Mouse (Mus musculus) brain, embryonic 18.5 days (tissue): Measurements from ENCODE around the gene Colq.

ENCODE experiments used
- DNase-seq: peaks from one replicate; pipeline ENCODE4 v3.0.0-alpha.2; 2012; ENCODE audit warnings: low read depth, low spot score

Colq gene

DNA sequence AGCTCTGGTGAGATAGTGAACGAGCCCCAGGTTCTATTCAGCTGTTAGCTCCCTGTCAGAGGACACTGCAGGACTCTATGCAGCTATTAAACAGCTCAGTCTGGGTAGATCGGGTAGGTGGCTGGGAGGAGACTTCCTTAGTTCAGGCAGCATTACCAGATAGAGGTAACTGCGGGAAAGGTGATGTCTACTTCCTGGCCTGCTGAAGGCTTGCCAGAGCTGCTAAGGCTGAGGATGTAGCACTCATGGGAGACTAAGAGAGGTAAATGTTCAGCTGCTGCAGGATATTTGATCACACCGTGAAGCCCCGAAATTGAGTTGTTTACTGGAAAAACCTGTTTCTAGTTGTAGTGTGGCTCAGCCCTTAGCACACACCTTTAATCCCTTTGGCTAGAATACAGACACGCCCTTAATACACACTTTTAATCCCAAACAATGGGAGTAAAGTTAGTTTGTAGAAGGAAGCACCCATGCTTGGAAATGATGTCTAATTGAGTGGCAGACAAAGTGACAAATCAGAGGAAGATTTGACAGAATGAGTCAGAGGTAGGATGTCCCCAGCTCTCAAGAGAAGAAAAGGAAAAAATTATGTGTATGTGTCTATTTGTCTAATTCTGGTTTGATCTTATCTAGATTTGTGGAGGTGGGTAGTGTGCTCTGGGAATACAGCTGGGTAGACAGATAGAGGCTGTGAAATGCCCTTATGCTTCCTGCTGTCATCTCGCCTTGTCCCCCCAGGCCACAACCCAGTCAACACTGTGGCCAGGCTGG lies 65.9 kb downstream of the Colq start:
- DNase-seq: no peak

DNA sequence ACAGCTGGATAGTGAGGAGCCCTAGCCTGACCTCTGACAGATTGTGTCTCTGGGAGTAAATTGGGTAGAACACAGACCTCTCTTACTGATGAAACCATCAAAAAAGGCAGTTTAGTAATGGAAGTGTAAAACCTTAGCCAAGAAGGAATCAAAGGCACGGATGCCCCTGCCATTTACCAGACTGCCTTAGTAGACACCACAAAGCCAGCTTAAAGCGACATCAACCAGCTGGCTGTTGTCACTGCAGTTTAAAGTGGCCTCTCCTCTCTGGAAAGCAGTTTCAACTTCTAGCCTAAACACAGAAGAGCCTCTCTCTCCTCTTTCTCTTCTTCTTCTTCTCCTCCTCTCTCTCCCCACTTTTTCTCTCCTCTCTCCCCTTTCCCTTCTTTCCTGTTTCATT lies 69.8 kb downstream of the Colq start:
- DNase-seq: no peak

DNA sequence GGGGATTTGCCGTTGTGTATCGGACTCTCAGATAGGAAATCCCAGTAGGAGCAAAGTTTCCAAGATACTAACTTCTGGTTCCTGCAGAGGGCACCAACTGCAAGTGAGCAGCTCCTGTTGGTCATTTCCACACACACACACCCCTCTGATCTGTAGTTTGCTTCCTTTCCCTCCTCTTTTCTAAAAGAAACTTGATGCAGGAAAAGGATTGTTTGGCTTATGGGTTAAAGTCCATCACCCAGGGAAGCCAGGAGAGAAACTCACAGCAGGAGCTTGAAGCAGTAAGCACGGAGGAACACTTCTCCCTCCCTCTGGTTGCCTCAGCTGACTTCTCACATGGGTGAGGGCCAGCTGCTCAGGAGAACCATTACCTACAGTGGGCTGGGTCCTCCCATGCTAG lies 72.0 kb downstream of the Colq start:
- DNase-seq: no peak

DNA sequence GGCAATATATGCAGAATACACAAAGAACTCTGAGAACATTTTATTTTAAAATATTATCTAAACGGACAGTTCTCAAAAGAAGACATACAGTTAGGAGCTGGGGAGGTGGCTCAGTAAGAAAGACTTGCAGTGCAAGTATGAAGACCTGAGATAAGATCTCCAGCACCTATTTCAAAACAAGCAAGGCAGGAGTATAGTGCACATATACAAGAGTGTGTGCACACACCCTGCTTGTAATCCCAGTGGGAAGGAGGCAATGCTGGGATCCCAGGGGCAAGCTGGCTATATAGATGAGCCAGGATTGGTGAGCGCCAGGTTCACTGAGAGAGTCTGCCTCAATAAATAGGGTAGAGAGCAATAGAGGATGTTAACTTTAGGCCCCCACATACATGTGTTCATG lies 75.2 kb downstream of the Colq start:
- DNase-seq: no peak

DNA sequence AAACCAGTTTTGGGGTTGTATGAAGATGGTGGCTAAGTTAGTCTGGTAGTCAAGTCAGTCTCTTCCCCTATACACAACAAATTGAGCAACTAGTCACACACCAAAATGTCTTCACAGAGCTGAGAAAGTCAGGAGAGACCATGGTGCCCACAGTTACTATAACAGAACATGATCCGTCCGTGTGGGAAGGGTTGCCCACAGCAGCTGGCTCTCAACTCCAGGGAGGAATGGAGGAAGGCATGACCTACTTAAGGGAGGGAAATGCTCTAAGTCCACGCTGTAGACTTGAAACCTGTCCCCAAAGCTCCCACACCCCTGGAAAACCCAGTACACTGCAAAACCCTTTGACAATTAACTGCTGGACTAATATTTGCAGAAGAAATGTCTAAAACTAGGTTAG lies 80.8 kb downstream of the Colq start:
- DNase-seq: no peak

DNA sequence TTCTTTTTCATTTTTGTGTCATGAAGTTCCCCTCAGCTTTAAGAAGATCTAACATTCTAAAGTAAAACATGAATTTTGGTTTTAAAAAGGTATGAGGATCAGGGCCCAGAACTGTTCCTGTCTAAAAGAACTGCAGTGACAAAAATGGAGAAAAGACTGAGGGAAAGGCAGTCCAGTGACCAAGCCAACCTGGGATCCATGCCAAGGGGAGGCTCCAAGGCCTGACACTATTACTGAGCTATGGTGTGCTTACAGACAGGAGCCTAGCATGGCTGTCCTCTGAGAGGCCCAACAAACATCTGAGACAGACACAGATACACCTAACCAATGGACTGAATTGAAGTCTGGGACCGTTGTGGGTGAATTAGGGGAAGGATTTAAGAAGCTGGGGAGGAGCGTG lies 81.2 kb downstream of the Colq start:
- DNase-seq: no peak

DNA sequence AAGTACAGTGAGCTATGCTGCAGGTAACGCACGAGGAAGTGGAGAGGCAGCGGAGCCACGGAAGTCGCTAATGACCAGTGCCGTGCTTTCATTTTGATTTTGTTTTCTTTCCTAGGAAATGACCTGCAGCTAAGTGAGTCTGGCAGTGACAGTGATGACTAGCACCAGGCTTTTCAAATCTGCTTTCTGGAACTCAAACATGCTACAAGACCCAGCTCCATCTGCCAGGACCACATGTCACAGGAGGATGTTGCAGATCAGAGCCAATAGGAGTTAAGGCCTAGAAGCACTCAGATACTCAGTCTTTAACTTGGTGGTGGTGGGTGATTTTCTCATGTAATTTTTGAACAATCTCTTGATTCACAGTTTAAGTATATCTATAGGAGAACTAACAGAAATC lies 84.7 kb downstream of the Colq start:
- peak; percentile 26 for DNase-seq

DNA sequence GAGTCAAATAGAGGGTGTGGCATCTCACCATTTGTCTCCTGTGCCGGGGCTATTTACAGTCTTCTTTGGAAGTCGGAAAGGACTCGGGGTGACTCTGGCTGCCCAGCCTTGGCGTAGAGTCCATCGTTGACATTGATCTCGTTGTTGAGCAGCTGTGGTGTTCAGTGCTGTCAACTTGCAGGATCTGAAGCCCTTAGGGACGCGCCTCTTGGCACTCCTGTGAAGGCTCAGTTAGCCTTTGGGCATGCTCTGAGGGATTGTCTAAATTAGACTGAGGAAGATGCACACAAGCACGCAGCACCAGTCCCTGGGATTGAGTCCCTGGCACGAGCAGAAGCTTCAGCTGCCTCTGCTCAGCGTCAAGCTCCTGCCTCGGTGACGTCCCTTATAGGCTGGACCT lies 87.7 kb downstream of the Colq start:
- DNase-seq: no peak

DNA sequence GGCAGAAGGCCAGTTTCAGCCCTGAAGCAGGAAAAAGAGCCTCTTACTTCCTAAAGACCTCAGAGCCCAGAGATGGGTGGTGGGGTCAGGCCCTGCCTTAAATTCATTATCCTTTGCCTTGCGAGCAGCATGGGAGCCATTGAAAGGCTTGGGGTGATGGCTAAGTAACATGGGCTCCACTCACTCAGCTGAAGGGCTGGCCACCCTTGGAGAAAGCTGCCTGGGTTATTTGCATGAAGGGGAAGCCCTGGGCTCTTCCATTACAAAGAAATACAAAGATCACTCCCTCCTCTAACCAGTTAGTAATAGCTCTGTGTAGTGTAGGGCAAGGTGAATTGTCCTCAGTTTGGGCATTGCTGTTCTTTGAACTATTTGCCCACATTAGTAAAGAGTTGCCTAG lies 91.6 kb downstream of the Colq start:
- DNase-seq: no peak

DNA sequence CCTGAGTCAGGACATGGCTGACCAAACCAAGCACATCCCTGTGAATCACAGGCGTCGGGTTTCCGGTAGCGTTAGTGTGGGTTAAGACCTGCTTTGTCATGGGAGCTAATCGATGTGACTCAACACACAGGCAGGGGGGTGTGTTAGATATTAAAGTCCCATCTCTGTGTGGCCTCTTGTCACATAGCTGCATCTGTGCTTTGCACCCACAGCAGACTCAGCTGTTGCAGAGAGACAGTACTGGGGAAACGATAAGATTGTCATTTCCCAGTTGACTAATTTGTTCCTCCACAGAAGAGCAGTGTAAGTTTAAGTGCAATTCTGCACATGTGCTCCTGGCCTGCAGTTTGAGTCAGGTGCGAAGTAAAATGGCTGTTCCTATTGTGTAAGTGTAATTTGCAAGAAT lies 94.9 kb downstream of the Colq start:
- DNase-seq: no peak

DNA sequence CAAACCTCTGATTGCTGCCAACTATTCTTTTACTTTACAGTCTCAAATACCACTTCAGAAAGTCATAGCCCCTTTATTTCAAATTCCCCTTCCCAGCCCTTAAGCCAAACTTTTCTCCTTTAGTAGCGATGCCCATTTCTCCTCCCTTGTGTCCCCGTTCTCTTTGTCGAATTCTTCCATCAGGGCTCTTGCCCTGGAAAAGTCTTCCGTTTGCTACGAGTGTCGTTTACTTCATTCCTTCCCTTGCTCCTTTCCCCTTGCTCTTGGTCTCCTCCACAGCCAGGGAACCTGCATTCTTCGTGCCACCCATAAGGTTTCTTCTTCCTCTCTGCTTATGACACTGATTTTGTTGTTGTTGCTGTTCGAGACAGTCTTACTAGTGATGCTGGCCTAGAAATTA lies 95.6 kb downstream of the Colq start:
- DNase-seq: no peak

DNA sequence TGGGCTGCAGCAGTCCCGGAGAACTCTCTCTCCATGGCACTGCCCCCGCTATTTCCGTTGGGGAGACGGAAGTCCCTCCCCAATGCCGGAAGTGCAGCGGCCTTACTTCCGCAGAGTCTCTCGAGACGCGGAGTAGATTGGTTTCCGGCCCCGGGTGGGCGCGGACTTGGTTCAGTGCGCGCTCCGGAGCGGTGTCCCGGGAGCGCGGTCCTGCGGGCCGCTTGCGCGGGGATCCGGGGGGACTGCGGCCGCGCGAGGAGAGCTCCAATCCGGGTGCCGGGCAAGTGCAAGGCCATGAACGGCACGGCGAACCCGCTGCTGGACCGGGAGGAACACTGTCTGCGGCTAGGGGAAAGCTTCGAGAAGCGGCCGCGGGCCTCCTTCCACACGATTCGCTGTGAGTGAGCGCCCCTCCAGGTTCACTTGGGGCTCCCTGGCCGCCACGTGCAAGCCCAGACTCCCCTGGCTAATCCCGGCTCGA lies 96.1 kb downstream of the Colq start, which contains the start of gene Mettl6:
TSS of gene Mettl6 (minus strand) at position 66 of the 481 bp plus-strand sequence.
- DNase-seq: peak; percentile 85

DNA sequence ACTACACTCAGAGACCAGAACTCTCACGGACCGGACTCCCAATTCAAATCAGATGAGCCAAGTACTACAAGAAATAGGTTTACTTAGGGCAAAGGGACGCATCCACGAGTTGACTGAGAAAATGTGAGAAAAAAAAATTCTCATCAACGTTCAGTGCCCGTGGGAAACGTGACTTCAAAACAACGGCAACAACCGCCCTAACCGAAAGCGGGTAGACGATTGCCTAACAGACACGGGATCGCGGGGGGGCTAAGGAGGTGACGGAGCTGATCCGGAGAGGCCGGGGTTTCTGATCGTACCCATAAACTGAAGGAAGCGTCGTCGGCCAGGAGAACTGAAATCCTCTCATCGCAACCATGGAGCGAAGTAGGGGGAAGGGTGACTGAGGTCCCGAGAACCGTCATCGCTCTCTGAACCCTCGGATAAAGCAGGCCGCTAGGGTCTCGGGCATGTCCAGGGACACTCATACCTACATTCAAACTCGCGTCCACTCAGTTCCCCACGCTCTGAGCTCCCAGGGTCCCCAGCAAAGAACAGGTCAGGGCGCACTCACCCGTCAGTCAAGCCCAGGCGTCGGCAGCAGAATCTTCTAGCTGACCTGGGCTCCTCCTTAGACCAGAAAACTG lies 96.7 kb downstream of the Colq start, which contains the start of gene Eaf1:
TSS of gene Eaf1 (plus strand) at position 51 of the 626 bp plus-strand sequence.
- DNase-seq: no peak

DNA sequence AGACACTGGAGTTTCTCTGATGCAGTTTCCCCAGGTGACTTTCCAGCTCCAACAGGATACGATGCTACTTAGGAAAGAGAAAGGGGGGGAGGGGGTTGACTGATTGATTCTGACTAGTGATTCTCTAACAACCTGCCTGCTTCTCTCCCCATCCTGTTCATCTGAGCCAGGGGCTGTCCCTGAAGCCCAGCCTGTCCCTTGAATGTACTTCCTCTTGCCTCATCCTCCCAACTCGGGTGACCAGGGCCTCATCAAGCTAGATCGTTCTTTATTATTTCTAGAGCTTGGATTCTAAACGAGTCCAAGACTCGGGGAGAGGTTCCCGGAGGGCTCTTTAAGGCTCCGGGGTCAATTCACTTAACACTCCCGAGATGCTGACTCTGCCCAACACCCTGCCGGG lies 97.2 kb downstream of the Colq start:
- no peak for DNase-seq

DNA sequence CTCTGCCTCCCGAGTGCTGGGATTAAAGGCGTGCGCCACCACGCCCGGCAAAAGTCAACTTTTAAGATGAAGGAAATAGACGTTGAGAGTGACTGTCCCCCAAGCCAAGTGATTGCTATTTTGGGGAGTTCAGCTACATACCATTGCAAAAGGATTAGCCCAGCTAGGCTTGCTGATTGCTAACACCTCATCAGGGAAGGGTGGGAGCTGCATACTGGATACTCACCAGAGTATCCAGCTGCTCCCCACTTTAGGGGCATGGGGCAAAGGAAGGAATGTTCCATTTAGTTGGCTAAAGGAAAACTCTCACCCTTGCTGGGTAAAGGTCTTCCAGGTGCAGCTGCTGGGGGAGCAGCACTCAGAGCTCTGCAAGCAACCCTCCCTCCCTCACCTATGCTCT lies 103.1 kb downstream of the Colq start:
- DNase-seq: no peak

DNA sequence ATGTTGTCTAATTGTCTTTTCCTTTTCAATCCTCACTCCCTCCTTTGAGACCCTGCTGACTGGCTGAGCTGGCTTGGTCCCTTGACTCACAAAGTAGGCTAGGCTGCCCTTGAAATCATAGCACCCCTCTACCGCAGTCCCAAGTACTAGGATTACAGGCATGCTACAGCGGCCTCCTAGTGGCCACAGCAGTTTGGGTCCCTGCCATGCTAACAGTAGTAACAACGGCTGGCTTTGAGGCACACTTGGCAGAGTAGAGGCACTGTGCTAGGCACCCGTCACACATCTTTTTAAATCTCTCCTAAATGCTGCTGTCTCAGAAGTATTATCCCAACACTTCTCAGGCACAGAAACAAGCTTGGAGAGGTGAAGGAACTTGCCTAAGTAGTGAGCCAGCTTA lies 104.7 kb downstream of the Colq start:
- no peak for DNase-seq

DNA sequence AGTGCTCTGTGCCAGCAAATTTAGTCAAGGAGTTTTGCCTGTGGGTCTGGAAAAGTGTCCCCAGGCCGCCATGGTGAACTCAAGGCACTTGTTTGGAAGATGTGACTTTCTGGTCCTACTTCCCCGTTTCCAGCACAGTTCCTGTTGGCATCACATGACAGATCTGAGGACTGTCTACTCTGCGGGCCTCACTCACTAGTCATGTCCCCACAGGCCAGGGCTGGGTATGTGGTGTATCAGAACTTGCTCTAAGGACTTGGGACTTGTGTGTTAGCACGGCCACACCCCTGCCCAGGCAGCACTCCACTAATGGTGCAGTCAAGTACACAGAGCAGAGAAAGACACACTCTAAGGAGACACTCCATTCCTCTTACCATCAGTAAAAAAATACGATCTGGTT lies 108.7 kb downstream of the Colq start:
- no peak for DNase-seq

DNA sequence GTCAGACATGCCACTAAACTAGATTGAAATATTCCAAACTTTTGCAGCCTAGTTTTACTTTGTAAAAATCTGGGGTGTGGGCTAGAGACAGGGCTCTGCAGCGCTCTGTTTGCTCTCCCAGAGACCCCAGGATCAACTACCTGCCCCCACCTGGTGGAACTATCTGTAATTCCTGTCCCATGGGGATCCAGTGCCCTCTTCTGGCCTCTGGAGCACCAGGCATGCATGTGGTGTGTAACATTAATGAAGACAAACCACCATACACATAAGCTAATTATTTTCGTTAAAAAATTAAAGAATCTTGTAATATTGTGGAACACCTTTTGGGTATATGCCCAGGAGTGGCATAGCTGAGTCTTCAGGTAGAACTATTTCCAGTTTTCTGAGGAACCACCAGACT lies 117.8 kb downstream of the Colq start:
- DNase-seq: no peak
